Mouse (Mus musculus): ENCODE measurements around the gene Nrarp. TPM values are rescaled to one million over a fixed set of nuclear protein-coding genes. Genes with fewer than 3 reads are reported as not detected.

Nrarp gene
- total RNA-seq (2021): 10 to 100 TPM in 1 of 2 experiments, 1 to 10 TPM in 1; 7.2 to 11.5 TPM

GRCm38 (mm10) chr2:25180478-25180903 is at the start of gene Nrarp:
Gene Nrarp (plus strand): TSS chr2:25180758.
- DNase-seq (ENCODE audit: low spot score): peak; percentile 90
- intact Hi-C loops (cut with DNase I): loop anchor here (5.0 to 10.0 kb wide), 2 partner anchors 38 to 216 kb away; partner anchors contain the start of gene Dph7

- intact Hi-C loops (cut with DNase I): no loop called here
- DNase-seq (ENCODE audit: low spot score): no peak
Observed at GRCm38 (mm10) chr2:25131601-25132000, 49.0 kb upstream of the Nrarp start.

DNA sequence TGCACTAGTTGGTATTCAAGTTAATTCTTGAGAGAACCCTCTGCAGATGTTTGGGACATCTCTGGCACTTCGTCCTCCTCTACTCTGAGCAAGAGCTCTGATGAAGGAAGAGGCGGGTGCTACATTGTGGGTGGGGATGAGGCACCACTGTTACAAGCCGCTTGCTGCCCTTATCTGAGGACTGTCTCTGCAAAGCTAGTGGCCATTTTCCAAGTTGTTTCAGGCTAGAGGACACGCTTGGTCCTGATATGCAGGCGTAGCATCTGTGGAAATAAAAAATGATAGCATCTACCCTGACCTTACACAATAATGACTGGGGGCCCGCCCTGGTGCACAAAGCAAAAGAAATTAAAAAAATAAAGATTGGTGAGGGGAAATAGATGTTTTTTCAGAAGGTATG is 42.7 kb upstream of the Nrarp start:
- no peak for DNase-seq (ENCODE audit: low spot score)
- intact Hi-C loops (cut with DNase I): no loop called here

DNA sequence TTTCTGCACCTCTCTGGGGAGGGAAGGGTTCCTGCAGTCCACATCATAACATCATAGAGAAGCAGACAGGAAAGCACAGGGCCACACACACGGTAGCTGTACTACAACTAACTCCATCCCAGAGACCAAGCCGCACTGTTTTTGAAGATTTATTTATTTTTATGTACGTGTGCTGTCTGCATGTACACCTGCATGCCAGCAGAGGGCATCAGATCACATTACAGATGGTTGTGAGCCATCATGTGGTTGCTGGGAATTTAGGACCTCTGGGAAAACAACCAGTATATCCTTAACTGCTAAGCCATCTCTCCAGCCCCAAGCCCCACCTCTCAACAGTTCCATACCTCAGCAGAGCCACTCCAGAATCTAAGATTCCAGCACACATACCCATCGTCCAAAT is 39.4 kb upstream of the Nrarp start:
- intact Hi-C loops (cut with DNase I): loop anchor here (5.0 kb wide), 1 partner anchor 41 kb away; the partner anchor contains the start of gene Nrarp
- no peak for DNase-seq (ENCODE audit: low spot score)

- intact Hi-C loops (cut with DNase I): loop anchor here (5.0 kb wide), 1 partner anchor 40 kb away; the partner anchor contains the start of gene Nrarp
- DNase-seq (ENCODE audit: low spot score): no peak
Observed at GRCm38 (mm10) chr2:25141921-25142320, 38.6 kb upstream of the Nrarp start.

DNA sequence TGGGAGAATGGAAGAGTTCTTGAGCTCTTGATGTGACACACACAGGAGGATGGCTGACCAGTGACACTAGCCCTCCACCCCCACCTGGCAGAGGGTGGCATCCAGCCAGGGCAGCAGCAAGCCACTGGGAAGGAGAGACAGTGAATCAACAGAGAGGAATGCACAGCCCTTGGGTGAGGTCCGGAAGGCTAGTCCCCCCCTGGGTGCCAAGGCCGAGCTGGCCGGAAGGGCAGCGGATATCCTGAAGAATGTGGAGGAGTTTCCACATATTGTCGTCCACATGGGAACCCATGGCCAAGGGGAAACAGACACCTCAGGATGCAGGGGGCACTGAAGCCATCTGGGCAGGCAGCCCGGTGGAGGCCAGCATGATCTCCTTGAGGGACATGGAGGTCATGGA is 35.2 kb upstream of the Nrarp start:
- DNase-seq (ENCODE audit: low spot score): peak; percentile 56

GRCm38 (mm10) chr2:25147398-25147797 is 33.2 kb upstream of the Nrarp start:
- no peak for DNase-seq (ENCODE audit: low spot score)
- intact Hi-C loops (cut with DNase I): no loop called here

More for the DNA sequence above, 35.2 kb upstream of the Nrarp start:
- intact Hi-C loops (cut with DNase I): no loop called here

GRCm38 (mm10) chr2:25147892-25148291 is 32.7 kb upstream of the Nrarp start:
- intact Hi-C loops (cut with DNase I): no loop called here
- DNase-seq (ENCODE audit: low spot score): no peak

- DNase-seq (ENCODE audit: low spot score): no peak
- intact Hi-C loops (cut with DNase I): no loop called here
Observed at GRCm38 (mm10) chr2:25149643-25150042, 30.9 kb upstream of the Nrarp start.

DNA sequence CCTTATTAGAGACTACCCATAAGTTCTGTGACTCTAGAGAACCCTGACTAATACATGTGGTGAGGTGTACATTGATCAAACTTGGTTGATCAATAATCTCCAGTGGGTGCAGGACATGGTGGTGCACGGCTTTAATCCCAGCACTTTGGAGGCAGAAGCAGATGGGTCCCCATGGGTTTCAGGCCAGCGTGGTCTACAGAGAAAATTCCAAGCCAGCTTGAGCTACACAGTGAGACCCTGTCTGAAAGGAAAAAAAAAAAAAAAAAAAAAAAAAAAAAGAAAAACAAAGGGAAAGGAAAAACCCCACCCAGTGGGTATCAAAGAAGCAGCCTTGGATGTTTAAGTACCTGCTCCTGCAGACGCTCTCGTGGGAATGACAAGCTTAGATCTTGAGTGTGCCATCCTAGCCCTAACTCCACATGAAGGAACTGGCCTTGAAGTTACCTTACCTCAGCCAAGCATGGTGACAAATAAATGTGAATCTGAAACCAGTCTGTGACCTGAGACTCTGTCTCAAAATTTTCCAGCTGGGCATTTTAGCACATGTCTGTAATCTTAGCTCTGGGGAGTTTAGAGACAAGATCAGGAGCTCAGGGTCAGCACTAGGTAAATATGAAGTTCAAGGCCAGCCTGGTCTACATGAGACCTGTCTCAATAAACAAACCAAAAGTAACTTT is 29.1 kb upstream of the Nrarp start:
- DNase-seq (ENCODE audit: low spot score): no peak
- intact Hi-C loops (cut with DNase I): no loop called here

DNA sequence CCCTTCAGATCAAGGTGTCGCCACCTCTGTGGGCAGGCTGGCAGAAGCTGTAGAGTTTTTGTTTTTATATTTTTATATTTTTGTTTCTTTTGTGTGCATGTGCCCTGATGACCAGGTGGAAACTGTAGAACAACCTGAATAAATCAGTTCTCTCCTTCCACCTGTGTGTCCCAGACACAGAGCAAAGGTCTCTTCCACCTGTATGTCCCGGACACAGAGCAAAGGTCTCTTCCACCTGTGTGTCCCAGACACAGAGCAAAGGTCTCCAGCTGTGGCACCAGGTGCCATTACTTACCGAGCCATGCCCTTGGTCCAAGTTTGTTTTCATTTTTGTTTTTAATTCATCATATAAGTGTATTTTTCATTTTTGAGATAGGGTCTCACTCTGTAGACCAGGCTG is 24.4 kb upstream of the Nrarp start:
- intact Hi-C loops (cut with DNase I): loop anchor here (2.0 kb wide), 1 partner anchor 57 kb away; no protein-coding TSS in a partner anchor
- DNase-seq (ENCODE audit: low spot score): no peak

DNA sequence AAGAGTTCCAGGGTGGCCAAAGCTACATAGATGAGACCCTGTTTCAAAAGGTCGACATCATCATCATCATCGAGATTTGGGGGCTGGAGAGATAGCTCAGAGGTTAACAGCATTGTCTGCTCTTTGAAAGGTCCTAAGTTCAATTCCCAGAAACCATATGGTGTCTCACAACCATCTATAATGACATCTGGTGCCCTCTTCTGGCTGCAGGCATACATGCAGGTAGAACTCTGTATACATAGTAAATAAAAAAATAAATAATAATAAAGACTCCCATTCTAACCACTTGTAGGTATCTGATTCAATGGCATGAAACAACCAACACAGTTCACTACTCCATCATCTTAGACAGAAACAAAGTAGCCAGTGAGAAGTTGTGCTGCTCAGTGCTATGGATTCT is 23.6 kb upstream of the Nrarp start:
- no peak for DNase-seq (ENCODE audit: low spot score)
- intact Hi-C loops (cut with DNase I): loop anchor here (1.0 to 2.0 kb wide), 2 partner anchors 30 to 58 kb away; no protein-coding TSS in a partner anchor

- DNase-seq (ENCODE audit: low spot score): no peak
Observed at GRCm38 (mm10) chr2:25157655-25158054, 22.9 kb upstream of the Nrarp start.

DNA sequence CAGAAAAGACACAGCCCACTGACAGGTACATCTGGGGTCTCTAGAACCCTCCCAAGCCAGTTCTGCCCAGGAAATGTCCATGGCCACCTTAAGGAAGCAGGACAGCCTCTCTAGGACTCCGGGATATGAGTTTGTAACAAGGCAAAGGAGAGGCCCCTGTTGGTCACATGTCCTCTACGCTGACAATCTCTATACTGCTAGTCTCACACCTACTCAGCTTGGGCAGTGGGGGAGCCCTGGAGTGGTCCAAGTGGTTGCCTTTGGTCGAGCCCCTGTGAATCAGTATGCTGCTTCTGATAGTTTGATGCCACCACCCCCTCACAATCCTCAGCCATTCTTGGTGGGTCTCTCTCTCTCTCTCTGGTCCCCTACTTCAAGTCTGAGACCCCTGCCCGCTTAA is 13.1 kb upstream of the Nrarp start:
- intact Hi-C loops (cut with DNase I): no loop called here
- DNase-seq (ENCODE audit: low spot score): no peak

More at GRCm38 (mm10) chr2:25157655-25158054, 22.9 kb upstream of the Nrarp start:
- intact Hi-C loops (cut with DNase I): loop anchor here (1.0 to 2.0 kb wide), 2 partner anchors 30 to 59 kb away; no protein-coding TSS in a partner anchor

- intact Hi-C loops (cut with DNase I): no loop called here
- peak; percentile 48 for DNase-seq (ENCODE audit: low spot score)
Observed at GRCm38 (mm10) chr2:25167919-25168664, 12.5 kb upstream of the Nrarp start.

DNA sequence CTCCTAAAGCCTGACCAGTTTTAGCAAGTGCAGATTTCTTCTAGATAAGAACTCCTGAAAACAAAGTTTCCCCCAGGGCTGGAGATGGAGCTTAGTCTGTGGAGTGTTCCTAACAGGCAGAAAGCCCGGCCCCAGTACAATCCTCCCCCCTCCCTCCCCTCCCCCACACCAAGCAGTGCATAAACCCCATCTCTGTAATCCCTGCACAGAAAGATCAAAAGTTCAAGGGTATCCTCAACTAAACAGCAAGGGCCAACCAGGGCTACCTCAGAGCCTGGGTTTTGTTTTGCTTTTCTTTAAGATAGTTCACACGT is 11.9 kb upstream of the Nrarp start:
- no peak for DNase-seq (ENCODE audit: low spot score)
- intact Hi-C loops (cut with DNase I): no loop called here

GRCm38 (mm10) chr2:25169778-25170177 is 10.8 kb upstream of the Nrarp start:
- intact Hi-C loops (cut with DNase I): no loop called here
- DNase-seq (ENCODE audit: low spot score): no peak

GRCm38 (mm10) chr2:25170326-25171100 is 10.0 kb upstream of the Nrarp start:
- intact Hi-C loops (cut with DNase I): no loop called here
- no peak for DNase-seq (ENCODE audit: low spot score)

GRCm38 (mm10) chr2:25171101-25171768 is 9.3 kb upstream of the Nrarp start:
- intact Hi-C loops (cut with DNase I): no loop called here
- DNase-seq (ENCODE audit: low spot score): no peak

DNA sequence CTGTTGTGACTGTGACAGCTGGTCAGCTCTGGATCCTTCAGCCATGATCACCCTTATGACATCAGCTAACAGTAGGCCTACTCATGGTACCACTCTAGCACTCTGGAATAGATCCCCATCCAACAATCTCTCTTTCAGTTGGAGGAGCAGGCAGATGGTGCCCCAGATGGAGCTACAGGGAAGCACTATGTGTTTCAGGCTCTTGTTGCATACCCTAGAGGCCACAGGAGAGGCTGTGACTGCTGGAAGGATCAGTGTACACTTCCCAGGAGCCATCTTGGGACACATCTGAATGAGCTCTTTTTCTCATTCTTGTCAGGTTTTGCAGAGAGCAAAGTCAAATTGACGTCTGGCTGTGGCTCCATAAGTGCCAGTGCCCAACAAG is 8.8 kb upstream of the Nrarp start:
- DNase-seq (ENCODE audit: low spot score): no peak
- intact Hi-C loops (cut with DNase I): no loop called here

All from heart, postnatal 25 days (tissue).